Mouse (Mus musculus) heart, embryonic 16.5 days (tissue): ENCODE data around the gene Yars2. TPM values are rescaled to one million over a fixed set of nuclear protein-coding genes. Genes with fewer than 3 reads are reported as not detected.

Experiments used
- polyA plus RNA-seq: library from polyadenylated mRNA; unstranded; fragments of >200 nt; fragmentation: Nextera tagmentation; extraction: Ambion mirVana; gene quantifications from 2 replicates; pipeline ENCODE4 v1.2.1, GENCODE M21; 2015

Yars2 gene
- polyA plus RNA-seq, 1 experiment from 2014 or later = 38.9 TPM

Other genes starting within 250 kb of the Yars2 start
- 116 and 117 TPM in 2 replicates for gene Pkp2, start 89.6 kb upstream of the Yars2 start, polyA plus RNA-seq
- 65.8 TPM in 2 replicates for gene Dnm1l, start 56.0 kb downstream of the Yars2 start, polyA plus RNA-seq